Mouse (Mus musculus): ENCODE results near the gene Olfr1230. TPM values are rescaled to one million over a fixed set of nuclear protein-coding genes. Genes with fewer than 3 reads are reported as not detected.

Olfr1230 gene
- total RNA-seq (2023), result not detected

GRCm38 (mm10) chr2:89297168-89297567, at the start of gene Olfr1230:
Gene Olfr1230, minus strand, starts transcription at chr2:89297268.

DNA sequence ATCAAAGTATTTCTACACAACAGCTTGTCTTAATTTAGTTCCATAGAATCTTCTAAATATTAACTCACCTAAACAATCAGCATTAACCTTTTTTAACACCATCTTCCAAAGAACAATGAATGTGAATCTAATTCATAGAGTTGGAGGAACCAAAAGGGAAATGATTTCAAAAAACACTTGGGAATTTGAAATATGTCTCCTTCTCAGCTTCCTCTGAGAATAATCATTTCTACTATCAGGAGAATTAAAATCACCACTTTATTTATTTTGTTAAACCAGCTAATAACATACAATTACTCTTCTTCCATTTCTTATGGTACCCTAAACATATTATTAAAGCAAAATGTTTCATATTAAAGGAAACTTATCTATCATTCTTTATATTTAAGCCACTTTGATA, 45.2 kb upstream of the Olfr1230 start, which contains the start of gene Olfr1233:
Gene Olfr1233 (minus strand): TSS at position 101 of the 400 bp plus-strand sequence.

DNA sequence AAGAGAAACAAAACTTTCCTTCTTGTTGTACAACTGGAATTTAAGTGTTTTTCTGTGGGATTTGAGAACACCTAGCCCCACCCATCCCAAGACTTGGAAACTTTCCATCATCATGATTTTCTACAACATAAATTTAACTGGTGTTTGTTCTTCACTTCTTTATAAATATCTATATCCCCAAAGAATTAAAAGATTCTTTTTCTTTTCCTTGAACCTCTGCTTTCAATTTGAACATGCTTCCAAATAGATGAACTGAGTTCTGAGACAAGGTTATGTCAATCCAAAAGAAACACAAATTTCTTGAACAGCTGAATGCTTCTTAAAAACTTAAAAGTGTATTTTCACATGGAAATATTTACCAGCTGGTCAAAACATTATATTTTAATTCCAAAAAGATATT, 32.5 kb upstream of the Olfr1230 start, which contains the start of gene Olfr1232:
Gene Olfr1232 (minus strand): TSS at position 101 of the 400 bp plus-strand sequence.

GRCm38 (mm10) chr2:89306974-89307373, 9.9 kb upstream of the Olfr1230 start, which contains the start of gene Olfr1231:
Gene Olfr1231, minus strand, starts transcription at chr2:89307074.

GRCm38 (mm10) chr2:89287914-89288313, 9.2 kb downstream of the Olfr1230 start, which contains the start of gene Olfr1229:
Gene Olfr1229, minus strand, starts transcription at chr2:89288014.

GRCm38 (mm10) chr2:89253962-89254361, 43.1 kb downstream of the Olfr1230 start, which contains the start of gene Olfr1228:
Gene Olfr1228, minus strand, starts transcription at chr2:89254062.

Other genes starting within 250 kb of the Olfr1230 start
- not detected for gene Olfr1218, start 236.1 kb downstream of the Olfr1230 start, total RNA-seq (2023)
- gene Olfr1219, start 213.8 kb downstream of the Olfr1230 start, total RNA-seq (2023), result not detected
- not detected for gene Olfr1220, start 190.4 kb downstream of the Olfr1230 start, total RNA-seq (2023)
- gene Olfr1221, start 180.0 kb downstream of the Olfr1230 start, total RNA-seq (2023), result not detected
- not detected for gene Olfr1222, start 164.2 kb downstream of the Olfr1230 start, total RNA-seq (2023)
- not detected for gene Olfr1223, start 145.7 kb downstream of the Olfr1230 start, total RNA-seq (2023)
- not detected for gene Olfr1224-ps1, start 133.2 kb downstream of the Olfr1230 start, total RNA-seq (2023)
- not detected for gene Olfr1225, start 122.6 kb downstream of the Olfr1230 start, total RNA-seq (2023)
- gene Olfr1226, start 97.2 kb downstream of the Olfr1230 start, total RNA-seq (2023), result not detected
- not detected for gene Olfr1228, start 43.2 kb downstream of the Olfr1230 start, total RNA-seq (2023)
- not detected for gene Olfr1229, start 9.3 kb downstream of the Olfr1230 start, total RNA-seq (2023)
- gene Olfr1231, start 9.8 kb upstream of the Olfr1230 start, total RNA-seq (2023), result not detected
- gene Olfr1232, start 32.4 kb upstream of the Olfr1230 start, total RNA-seq (2023), result not detected
- not detected for gene Olfr1233, start 45.1 kb upstream of the Olfr1230 start, total RNA-seq (2023)
- gene Olfr1234, start 67.6 kb upstream of the Olfr1230 start, total RNA-seq (2023), result not detected
- gene Olfr1238, start 112.4 kb upstream of the Olfr1230 start, total RNA-seq (2023), result not detected
- not detected for gene Olfr1239, start 123.1 kb upstream of the Olfr1230 start, total RNA-seq (2023)
- not detected for gene Olfr1240, start 145.7 kb upstream of the Olfr1230 start, total RNA-seq (2023)
- not detected for gene Olfr1241, start 189.9 kb upstream of the Olfr1230 start, total RNA-seq (2023)
- gene Olfr1242, start 201.1 kb upstream of the Olfr1230 start, total RNA-seq (2023), result not detected
- gene Olfr1243, start 234.2 kb upstream of the Olfr1230 start, total RNA-seq (2023), result not detected

Data from CD4-positive naive resting alpha-beta T cell, adult 76 days (primary cell).